Comparison of ENCODE assay signal across 14 mouse cellular contexts in genomic region chr1:5232847-5233245, GRCm38 (mm10).
DNase-seq lines count a peak whose midpoint lies in the region; ATAC-seq lines count a peak whose summit lies in the region.
"Had no signal": no experiment of that assay in that cellular context is flagged by ENCODE, and none has a peak within 500 bp of the region (broad histone marks: within the 10 kb centered on the region; RNA-seq: fewer than 3 reads in every experiment).

No protein-coding gene starts in this region.

- no peaks in the 10 kb centered on the region for H3K36me3 ChIP-seq in embryonic facial prominence, embryonic 11.5 days (replicated peaks; ENCODE audit: control insufficient read depth, insufficient read depth, low read depth, low read length)
- no peaks in the 10 kb centered on the region for H3K36me3 ChIP-seq in hindbrain, embryonic 12.5 days
- no peaks in the 10 kb centered on the region for H3K36me3 ChIP-seq in midbrain, embryonic 15.5 days (replicated peaks)
- H3K36me3 ChIP-seq: embryonic facial prominence, embryonic 15.5 days had no signal

- no peak overlapping the region for H3K27ac ChIP-seq in embryonic facial prominence, embryonic 11.5 days (replicated peaks; ENCODE audit: low read depth, low read length)
- peak overlapping the region; percentile 31; the same call in 1 of the 2 replicates for H3K27ac ChIP-seq in hindbrain, embryonic 12.5 days
- peak overlapping the region; percentile 19; the same call in 1 of the 2 replicates for H3K27ac ChIP-seq in midbrain, embryonic 15.5 days
- H3K27ac ChIP-seq: embryonic facial prominence, embryonic 15.5 days; liver, embryonic 14.5 days; macrophage; stomach, postnatal 0 days had no signal

- no peaks in the 10 kb centered on the region for H3K9me3 ChIP-seq in embryonic facial prominence, embryonic 11.5 days (replicated peaks; ENCODE audit: control insufficient read depth, low read length)
- no peaks in the 10 kb centered on the region for H3K9me3 ChIP-seq in hindbrain, embryonic 12.5 days (replicated peaks)
- H3K9me3 ChIP-seq in midbrain, embryonic 15.5 days = no peaks in the 10 kb centered on the region
- H3K9me3 ChIP-seq: embryonic facial prominence, embryonic 15.5 days had no signal

- peak; percentile 61 for DNase-seq in ES-CJ7 (ENCODE audit: low read depth, low spot score)
- DNase-seq in embryonic facial prominence, embryonic 11.5 days (ENCODE audit: low spot score) = no peak
- DNase-seq in heart, adult 11 months = no peak
- DNase-seq in right cerebral cortex, postnatal 4 days = no peak
- DNase-seq in lung, postnatal 4 days = no peak
- no peak for DNase-seq in thymus, postnatal 14 days
- DNase-seq: cerebellum, adult 8-10 months had no signal

- no peaks in the 10 kb centered on the region for H3K4me1 ChIP-seq in embryonic facial prominence, embryonic 11.5 days (ENCODE audit: control insufficient read depth, insufficient read depth, low read length)
- peaks cover 4% of the 10 kb centered on the region; the same call in 1 of the 2 replicates for H3K4me1 ChIP-seq in hindbrain, embryonic 12.5 days
- H3K4me1 ChIP-seq in midbrain, embryonic 15.5 days = no peaks in the 10 kb centered on the region
- H3K4me1 ChIP-seq: embryonic facial prominence, embryonic 15.5 days had no signal

- H3K27me3 ChIP-seq in embryonic facial prominence, embryonic 11.5 days (ENCODE audit: control insufficient read depth, insufficient read depth, low read length) = no peaks in the 10 kb centered on the region
- H3K27me3 ChIP-seq in hindbrain, embryonic 12.5 days = peaks cover 13% of the 10 kb centered on the region
- H3K27me3 ChIP-seq in midbrain, embryonic 15.5 days (replicated peaks) = no peaks in the 10 kb centered on the region
- H3K27me3 ChIP-seq: embryonic facial prominence, embryonic 15.5 days had no signal

- H3K4me3 ChIP-seq in embryonic facial prominence, embryonic 11.5 days (ENCODE audit: low read depth, low read length) = no peak overlapping the region
- H3K4me3 ChIP-seq in hindbrain, embryonic 12.5 days = no peak overlapping the region
- H3K4me3 ChIP-seq in midbrain, embryonic 15.5 days = no peak overlapping the region
- H3K4me3 ChIP-seq: embryonic facial prominence, embryonic 15.5 days had no signal

- WGBS in embryonic facial prominence, embryonic 11.5 days = 8% methylated on average over 1 of the region's 1 CpGs
- 4% methylated on average over 1 of the region's 1 CpGs for WGBS in hindbrain, embryonic 12.5 days
- 0% methylated on average over 1 of the region's 1 CpGs for WGBS in midbrain, embryonic 15.5 days

- peak; percentile 82 for ATAC-seq in embryonic facial prominence, embryonic 11.5 days (replicated peaks; ENCODE audit: insufficient number of reproducible peaks, low FRiP score, low TSS enrichment, low read depth)
- peak; percentile 95 for ATAC-seq in hindbrain, embryonic 12.5 days (ENCODE audit: low FRiP score)
- peak; percentile 91 for ATAC-seq in midbrain, embryonic 15.5 days (replicated peaks)
- ATAC-seq: intestine, embryonic 16.5 days had no signal

- no peak overlapping the region for H3K9ac ChIP-seq in embryonic facial prominence, embryonic 11.5 days (replicated peaks; ENCODE audit: low read length)
- no peak overlapping the region for H3K9ac ChIP-seq in hindbrain, embryonic 12.5 days
- no peak overlapping the region for H3K9ac ChIP-seq in midbrain, embryonic 15.5 days
- H3K9ac ChIP-seq: embryonic facial prominence, embryonic 15.5 days; liver, embryonic 14.5 days had no signal

- H3K4me2 ChIP-seq in embryonic facial prominence, embryonic 11.5 days (ENCODE audit: low read depth, low read length) = no peak overlapping the region
- no peak overlapping the region for H3K4me2 ChIP-seq in hindbrain, embryonic 12.5 days (replicated peaks)
- H3K4me2 ChIP-seq in midbrain, embryonic 15.5 days = no peak overlapping the region
- H3K4me2 ChIP-seq: embryonic facial prominence, embryonic 15.5 days had no signal
